Mouse (Mus musculus): ENCODE measurements around the gene Hspe1. TPM values are rescaled to one million over a fixed set of nuclear protein-coding genes. Genes with fewer than 3 reads are reported as not detected.

The Hspe1 gene
- total and polyA plus RNA-seq, 3 experiments: 44.5 to 180 (median 153) TPM

DNA sequence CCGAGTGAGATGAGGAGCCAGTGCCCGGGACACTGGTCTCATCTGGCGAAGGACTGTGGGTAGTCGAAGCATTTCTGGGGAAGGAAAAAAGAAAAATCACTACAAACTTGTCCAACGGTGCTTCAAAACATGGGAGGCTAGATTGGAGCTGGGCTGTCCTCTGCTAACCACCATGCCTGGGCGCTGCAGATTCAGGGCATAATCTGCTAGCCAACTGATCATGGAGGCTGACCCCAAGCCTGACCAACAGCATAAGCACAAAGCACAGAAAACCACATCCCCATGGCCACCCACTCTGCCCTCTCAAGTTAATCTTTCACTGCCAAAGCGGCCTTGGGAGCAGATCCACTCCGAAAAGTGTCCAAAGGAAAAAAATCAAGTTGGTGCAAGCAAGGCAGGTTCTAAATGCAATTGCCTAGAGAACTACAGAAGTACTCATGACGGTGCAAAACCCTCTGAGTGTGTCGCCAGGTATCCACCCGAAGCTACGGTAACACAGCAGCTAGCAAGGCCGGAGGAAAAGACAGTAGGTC lies 998 bp upstream of the Hspe1 start:
- no peak for TF ChIP-seq EP300 (IDR thresholded peaks at IDR 0.05; ENCODE audit: insufficient read depth, low read depth, low read length)
- TF ChIP-seq CTCF (IDR thresholded peaks at IDR 0.05): no peak
- no peak for TF ChIP-seq POLR2A (IDR thresholded peaks at IDR 0.05; ENCODE audit: insufficient read depth, low read depth, low read length)
- under 1% methylated on average over 13 of the region's 13 CpGs for WGBS
- Histone ChIP-seq H3K4me1 (ENCODE audit: control insufficient read depth, insufficient read depth, low read length) (peaks cover 2% of the 10 kb centered on the region; the same call in 1 of the 2 replicates), H3K27ac (peak overlapping the region; percentile 100), H3K36me3 (ENCODE audit: control insufficient read depth, insufficient read depth, low read length) (peaks cover 44% of the 10 kb centered on the region), H3K79me2 (replicated peaks; ENCODE audit: control insufficient read depth, insufficient read depth, low read length) (peaks cover 2% of the 10 kb centered on the region), H3K9ac (ENCODE audit: low read depth, low read length) (peak overlapping the region; percentile 99), H3K27me3 (ENCODE audit: control insufficient read depth, insufficient read depth, low read length) (no peaks in the 10 kb centered on the region), H3K4me3 (peak overlapping the region; percentile 77)
- intact Hi-C loops (cut with DNase I): loop anchor here (2.0 to 5.0 kb wide), 4 partner anchors 34 to 150 kb away; partner anchors contain the start of genes Coq10b, Mars2 and Sf3b1
- no peak for DNase-seq

GRCm38 (mm10) chr1:55087401-55087904 lies 479 bp upstream of the Hspe1 start:
- peak overlapping the region; percentile 99 for H3K9ac ChIP-seq (ENCODE audit: low read depth, low read length)
- intact Hi-C loops (cut with DNase I): loop anchor here (2.0 to 5.0 kb wide), 4 partner anchors 35 to 150 kb away; partner anchors contain the start of genes Coq10b, Mars2 and Sf3b1
- WGBS: under 1% methylated on average over 51 of the region's 57 CpGs
- peaks cover 40% of the 10 kb centered on the region for H3K36me3 ChIP-seq (ENCODE audit: control insufficient read depth, insufficient read depth, low read length)
- TF ChIP-seq CTCF (IDR thresholded peaks at IDR 0.05): no peak
- TF ChIP-seq POLR2A (IDR thresholded peaks at IDR 0.05; ENCODE audit: insufficient read depth, low read depth, low read length): peak; percentile 66
- H3K27ac ChIP-seq: peak overlapping the region; percentile 100
- DNase-seq: no peak
- peaks cover 2% of the 10 kb centered on the region for H3K79me2 ChIP-seq (replicated peaks; ENCODE audit: control insufficient read depth, insufficient read depth, low read length)
- H3K4me3 ChIP-seq: peak overlapping the region; percentile 77
- H3K27me3 ChIP-seq (ENCODE audit: control insufficient read depth, insufficient read depth, low read length): no peaks in the 10 kb centered on the region
- peaks cover 2% of the 10 kb centered on the region; the same call in 1 of the 2 replicates for H3K4me1 ChIP-seq (ENCODE audit: control insufficient read depth, insufficient read depth, low read length)

DNA sequence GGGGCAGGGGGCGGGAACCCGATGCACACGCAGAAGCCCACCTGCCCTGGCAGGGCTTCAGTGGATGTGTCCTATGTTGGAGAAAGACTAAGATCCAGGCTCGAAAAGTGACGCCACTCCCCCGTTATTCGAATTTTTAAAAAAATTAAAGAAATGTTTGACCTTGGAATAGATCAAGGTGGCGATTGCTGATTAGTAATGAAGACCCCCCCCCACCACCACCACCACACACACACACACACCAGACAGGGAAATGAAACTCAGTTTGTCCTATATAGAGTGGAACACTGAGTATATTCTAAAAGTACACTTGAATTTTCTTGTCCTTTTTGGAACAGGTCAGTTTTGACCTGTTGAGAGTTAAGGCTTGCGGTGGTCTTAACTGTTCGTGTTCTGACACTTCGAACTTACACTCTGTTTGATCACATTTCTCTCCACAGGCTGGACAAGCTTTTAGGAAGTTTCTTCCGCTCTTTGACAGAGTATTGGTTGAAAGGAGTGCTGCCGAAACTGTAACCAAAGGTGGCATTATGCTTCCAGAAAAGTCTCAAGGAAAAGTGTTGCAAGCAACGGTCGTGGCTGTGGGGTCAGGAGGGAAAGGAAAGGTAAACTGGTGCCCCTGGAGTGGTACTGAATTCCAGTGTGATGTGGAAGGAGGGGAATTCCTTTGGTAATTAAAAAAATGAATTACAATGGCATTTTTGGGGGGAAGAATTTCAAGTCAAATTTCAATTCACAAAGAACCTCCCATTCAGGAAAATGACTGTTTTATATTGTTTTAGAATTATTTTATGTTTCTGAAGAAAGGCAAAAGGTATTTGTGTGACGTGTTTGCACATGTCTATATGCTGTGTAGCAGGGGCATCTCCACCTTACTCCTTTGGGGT lies 922 bp downstream of the Hspe1 start:
- no peaks in the 10 kb centered on the region for H3K27me3 ChIP-seq (ENCODE audit: control insufficient read depth, insufficient read depth, low read length)
- H3K79me2 ChIP-seq (replicated peaks; ENCODE audit: control insufficient read depth, insufficient read depth, low read length): peaks cover 2% of the 10 kb centered on the region
- peaks cover 2% of the 10 kb centered on the region; the same call in 1 of the 2 replicates for H3K4me1 ChIP-seq (ENCODE audit: control insufficient read depth, insufficient read depth, low read length)
- intact Hi-C loops (cut with DNase I): loop anchor here (1.0 to 5.0 kb wide), 3 partner anchors 42 to 148 kb away; partner anchors contain the start of genes Mars2 and Mob4
- peak overlapping the region; percentile 77 for H3K4me3 ChIP-seq
- H3K9ac ChIP-seq (ENCODE audit: low read depth, low read length): peak overlapping the region; percentile 99
- no peak for DNase-seq
- TF ChIP-seq POLR2A (IDR thresholded peaks at IDR 0.05; ENCODE audit: insufficient read depth, low read depth, low read length) (no peak), CTCF (IDR thresholded peaks at IDR 0.05) (no peak), EP300 (IDR thresholded peaks at IDR 0.05; ENCODE audit: insufficient read depth, low read depth, low read length) (no peak)
- H3K36me3 ChIP-seq (ENCODE audit: control insufficient read depth, insufficient read depth, low read length): peaks cover 30% of the 10 kb centered on the region
- WGBS: 6% methylated on average over 16 of the region's 16 CpGs
- peak overlapping the region; percentile 100 for H3K27ac ChIP-seq

GRCm38 (mm10) chr1:55089498-55090064 lies 1.6 kb downstream of the Hspe1 start:
- TF ChIP-seq CTCF (IDR thresholded peaks at IDR 0.05) (no peak), EP300 (IDR thresholded peaks at IDR 0.05; ENCODE audit: insufficient read depth, low read depth, low read length) (no peak), POLR2A (IDR thresholded peaks at IDR 0.05; ENCODE audit: insufficient read depth, low read depth, low read length) (no peak)
- intact Hi-C loops (cut with DNase I): loop anchor here (5.0 kb wide), 2 partner anchors 128 to 148 kb away; partner anchors contain the start of gene Mars2
- peak overlapping the region; percentile 100; the same call in 1 of the 2 replicates for H3K27ac ChIP-seq
- H3K4me1 ChIP-seq (ENCODE audit: control insufficient read depth, insufficient read depth, low read length): peaks cover 2% of the 10 kb centered on the region; the same call in 1 of the 2 replicates
- no peaks in the 10 kb centered on the region for H3K27me3 ChIP-seq (ENCODE audit: control insufficient read depth, insufficient read depth, low read length)
- peaks cover 23% of the 10 kb centered on the region for H3K36me3 ChIP-seq (ENCODE audit: control insufficient read depth, insufficient read depth, low read length)
- no peak for DNase-seq
- WGBS: 77% methylated on average over 5 of the region's 5 CpGs
- H3K9ac ChIP-seq (ENCODE audit: low read depth, low read length): no peak overlapping the region
- H3K4me3 ChIP-seq: no peak overlapping the region; the same call in 1 of the 2 replicates
- H3K79me2 ChIP-seq (replicated peaks; ENCODE audit: control insufficient read depth, insufficient read depth, low read length): peaks cover 2% of the 10 kb centered on the region

DNA sequence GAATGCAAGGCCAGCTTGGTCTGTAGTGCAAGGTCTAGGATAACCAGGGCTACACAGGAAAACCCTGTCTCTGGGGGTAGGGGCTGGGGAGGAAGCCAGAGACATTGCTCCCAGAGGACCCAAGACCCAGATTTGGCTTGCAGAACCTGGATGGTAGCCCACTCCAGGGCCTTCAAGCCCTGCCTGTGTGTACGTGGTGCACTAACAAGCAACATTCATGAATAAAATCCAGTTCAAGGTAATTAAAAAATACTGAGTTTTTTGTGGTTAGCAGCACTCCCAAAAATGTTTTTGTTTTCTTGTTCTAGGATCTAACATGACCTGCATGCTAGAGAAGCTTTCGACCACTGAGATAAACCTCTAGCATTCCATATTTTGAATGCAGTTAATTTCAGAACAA lies 4.1 kb downstream of the Hspe1 start:
- intact Hi-C loops (cut with DNase I): no loop called here
- DNase-seq: peak in 1 of 2 experiments; percentile 33
- peaks cover 5% of the 10 kb centered on the region for H3K36me3 ChIP-seq (ENCODE audit: control insufficient read depth, insufficient read depth, low read length)
- TF ChIP-seq CTCF (IDR thresholded peaks at IDR 0.05): no peak
- TF ChIP-seq POLR2A (IDR thresholded peaks at IDR 0.05; ENCODE audit: insufficient read depth, low read depth, low read length): no peak
- no peak for TF ChIP-seq EP300 (IDR thresholded peaks at IDR 0.05; ENCODE audit: insufficient read depth, low read depth, low read length)
- no peak overlapping the region for H3K27ac ChIP-seq
- H3K79me2 ChIP-seq (replicated peaks; ENCODE audit: control insufficient read depth, insufficient read depth, low read length): no peaks in the 10 kb centered on the region
- H3K9ac ChIP-seq (ENCODE audit: low read depth, low read length): no peak overlapping the region
- 70% methylated on average over 2 of the region's 2 CpGs for WGBS
- peaks cover 2% of the 10 kb centered on the region; the same call in 1 of the 2 replicates for H3K4me1 ChIP-seq (ENCODE audit: control insufficient read depth, insufficient read depth, low read length)
- H3K4me3 ChIP-seq: no peak overlapping the region
- H3K27me3 ChIP-seq (ENCODE audit: control insufficient read depth, insufficient read depth, low read length): no peaks in the 10 kb centered on the region

Measured in heart, adult 2 months (tissue).